Mouse (Mus musculus) hindbrain, embryonic 11.5 days (tissue): ENCODE results near the gene Pcyt1a. TPM values are rescaled to one million over a fixed set of nuclear protein-coding genes. Genes with fewer than 3 reads are reported as not detected.

Experiments
- ATAC-seq: fragments of 200-750 bp; cut with Nextera tagmentation; 2 replicates; pipeline ENCODE4 v1.8.0; 2017; ENCODE audit warnings: mild to moderate bottlenecking, moderate TSS enrichment, moderate library complexity; ENCODE audit not compliant: low FRiP score
- DNase-seq: peaks from one replicate; pipeline ENCODE4 v3.0.0-alpha.2; 2015; ENCODE audit warnings: low spot score
- H3K27ac ChIP-seq: fragments of 300-500 bp; sonication (generic); 2 replicates; pipeline ENCODE4 v1.5.1; 2014; ENCODE audit warnings: mild to moderate bottlenecking, low read depth, low read length
- H3K27me3 ChIP-seq: fragments of 300-500 bp; sonication (generic); 2 replicates; pipeline ENCODE4 v1.6.1; 2014; ENCODE audit warnings: mild to moderate bottlenecking, low read length, moderate library complexity, mixed read lengths; ENCODE audit not compliant: control insufficient read depth, insufficient read depth
- H3K36me3 ChIP-seq: fragments of 300-500 bp; sonication (generic); 2 replicates; pipeline ENCODE4 v1.6.1; 2014; ENCODE audit warnings: mild to moderate bottlenecking, low read length, moderate library complexity, mixed read lengths; ENCODE audit not compliant: control insufficient read depth, insufficient read depth
- H3K4me1 ChIP-seq: fragments of 300-500 bp; sonication (generic); replicated peaks from 2 replicates; pipeline ENCODE4 v1.6.1; 2014; ENCODE audit warnings: low read length, mixed read lengths; ENCODE audit not compliant: control insufficient read depth, insufficient read depth
- H3K4me2 ChIP-seq: fragments of 300-500 bp; sonication (generic); replicated peaks from 2 replicates; pipeline ENCODE4 v1.6.1; 2014; ENCODE audit warnings: mild to moderate bottlenecking, low read depth, low read length
- H3K4me3 ChIP-seq: fragments of 300-500 bp; sonication (generic); 2 replicates; pipeline ENCODE4 v1.5.1; 2014; ENCODE audit warnings: low read depth, low read length
- H3K9ac ChIP-seq: fragments of 300-500 bp; sonication (generic); 2 replicates; pipeline ENCODE4 v1.6.1; 2014; ENCODE audit warnings: low read depth, low read length
- H3K9me3 ChIP-seq: fragments of 300-500 bp; sonication (generic); 2 replicates; pipeline ENCODE4 v1.6.1; 2016; ENCODE audit warnings: low read length; ENCODE audit not compliant: control insufficient read depth
- WGBS: fragments of 180-500 bp; shearing (Covaris S2); extraction: QIAGEN DNeasy Blood & Tissue Kit; methylation state at CpG from one replicate; pipeline ENCODE4 v1.1.7; 2014; 5-methylcytosine and 5-hydroxymethylcytosine counted together
- polyA plus RNA-seq: library from polyadenylated mRNA; unstranded; fragments of >200 nt; fragmentation: Nextera tagmentation; extraction: Ambion mirVana; gene quantifications from 2 replicates; pipeline ENCODE4 v1.2.1, GENCODE M21; 2014

The Pcyt1a gene
- polyA plus RNA-seq, 1 experiment from 2014 or later = 41.8 TPM

- Histone ChIP-seq H3K27ac (no peak overlapping the region), H3K9me3 (no peaks in the 10 kb centered on the region), H3K27me3 (no peaks in the 10 kb centered on the region), H3K4me3 (no peak overlapping the region), H3K4me1 (no peaks in the 10 kb centered on the region), H3K36me3 (no peaks in the 10 kb centered on the region), H3K9ac (no peak overlapping the region), H3K4me2 (no peak overlapping the region)
- 78% methylated on average over 7 of the region's 7 CpGs for WGBS
- DNase-seq (no peak), ATAC-seq (no peak)
Observed at GRCm38 (mm10) chr16:32506868-32507267, 76.1 kb downstream of the Pcyt1a start.

DNA sequence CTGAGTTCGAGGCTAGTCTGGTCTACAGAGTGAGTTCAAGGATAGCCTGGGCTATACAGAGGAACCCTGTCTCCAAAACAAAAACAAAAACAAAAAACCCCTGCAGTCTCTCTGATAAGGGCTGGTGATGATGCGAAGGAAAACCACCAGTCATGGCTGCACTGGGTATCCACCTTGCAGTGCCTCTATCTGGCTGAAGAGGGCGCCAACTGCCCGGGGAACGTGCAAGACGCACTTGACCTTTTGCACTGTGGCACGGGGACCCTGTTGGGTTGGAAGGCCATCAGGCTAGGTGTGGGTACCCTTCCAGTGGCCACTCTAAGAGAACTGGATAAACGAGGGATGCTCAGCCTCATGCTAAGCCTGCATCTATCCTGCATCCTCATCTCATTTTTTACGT is 76.7 kb downstream of the Pcyt1a start:
- no peaks in the 10 kb centered on the region for H3K4me1 ChIP-seq
- no peak overlapping the region for H3K27ac ChIP-seq
- no peak overlapping the region for H3K9ac ChIP-seq
- no peaks in the 10 kb centered on the region for H3K27me3 ChIP-seq
- DNase-seq (peak; percentile 74), ATAC-seq (peak; percentile 27; the same call in 1 of the 2 replicates)
- H3K4me3 ChIP-seq = no peak overlapping the region
- H3K9me3 ChIP-seq = no peaks in the 10 kb centered on the region
- no peaks in the 10 kb centered on the region for H3K36me3 ChIP-seq
- H3K4me2 ChIP-seq = no peak overlapping the region
- 25% methylated on average over 9 of the region's 9 CpGs for WGBS

- H3K27ac ChIP-seq = no peak overlapping the region
- no peaks in the 10 kb centered on the region for H3K4me1 ChIP-seq
- H3K4me3 ChIP-seq = no peak overlapping the region
- DNase-seq (no peak), ATAC-seq (no peak)
- 87% methylated on average over 5 of the region's 5 CpGs for WGBS
- H3K36me3 ChIP-seq = no peaks in the 10 kb centered on the region
- no peak overlapping the region for H3K4me2 ChIP-seq
- no peaks in the 10 kb centered on the region for H3K27me3 ChIP-seq
- H3K9me3 ChIP-seq = no peaks in the 10 kb centered on the region
- H3K9ac ChIP-seq = no peak overlapping the region
Observed at GRCm38 (mm10) chr16:32508035-32508434, 77.3 kb downstream of the Pcyt1a start.

GRCm38 (mm10) chr16:32508506-32509065 is 77.9 kb downstream of the Pcyt1a start:
- no peaks in the 10 kb centered on the region for H3K4me1 ChIP-seq
- H3K36me3 ChIP-seq = no peaks in the 10 kb centered on the region
- H3K9me3 ChIP-seq = no peaks in the 10 kb centered on the region
- DNase-seq (no peak), ATAC-seq (no peak)
- H3K27ac ChIP-seq = no peak overlapping the region
- no peak overlapping the region for H3K4me2 ChIP-seq
- H3K27me3 ChIP-seq = no peaks in the 10 kb centered on the region
- no peak overlapping the region for H3K9ac ChIP-seq
- no peak overlapping the region for H3K4me3 ChIP-seq
- 50% methylated on average over 3 of the region's 3 CpGs for WGBS

- Histone ChIP-seq H3K9ac (no peak overlapping the region), H3K4me2 (no peak overlapping the region), H3K27me3 (no peaks in the 10 kb centered on the region), H3K27ac (no peak overlapping the region), H3K4me1 (no peaks in the 10 kb centered on the region), H3K9me3 (no peaks in the 10 kb centered on the region), H3K4me3 (no peak overlapping the region), H3K36me3 (no peaks in the 10 kb centered on the region)
- DNase-seq (no peak), ATAC-seq (peak; percentile 62; the same call in 1 of the 2 replicates)
- WGBS = 53% methylated on average over 9 of the region's 9 CpGs
Observed at GRCm38 (mm10) chr16:32509066-32509942, 78.6 kb downstream of the Pcyt1a start.

DNA sequence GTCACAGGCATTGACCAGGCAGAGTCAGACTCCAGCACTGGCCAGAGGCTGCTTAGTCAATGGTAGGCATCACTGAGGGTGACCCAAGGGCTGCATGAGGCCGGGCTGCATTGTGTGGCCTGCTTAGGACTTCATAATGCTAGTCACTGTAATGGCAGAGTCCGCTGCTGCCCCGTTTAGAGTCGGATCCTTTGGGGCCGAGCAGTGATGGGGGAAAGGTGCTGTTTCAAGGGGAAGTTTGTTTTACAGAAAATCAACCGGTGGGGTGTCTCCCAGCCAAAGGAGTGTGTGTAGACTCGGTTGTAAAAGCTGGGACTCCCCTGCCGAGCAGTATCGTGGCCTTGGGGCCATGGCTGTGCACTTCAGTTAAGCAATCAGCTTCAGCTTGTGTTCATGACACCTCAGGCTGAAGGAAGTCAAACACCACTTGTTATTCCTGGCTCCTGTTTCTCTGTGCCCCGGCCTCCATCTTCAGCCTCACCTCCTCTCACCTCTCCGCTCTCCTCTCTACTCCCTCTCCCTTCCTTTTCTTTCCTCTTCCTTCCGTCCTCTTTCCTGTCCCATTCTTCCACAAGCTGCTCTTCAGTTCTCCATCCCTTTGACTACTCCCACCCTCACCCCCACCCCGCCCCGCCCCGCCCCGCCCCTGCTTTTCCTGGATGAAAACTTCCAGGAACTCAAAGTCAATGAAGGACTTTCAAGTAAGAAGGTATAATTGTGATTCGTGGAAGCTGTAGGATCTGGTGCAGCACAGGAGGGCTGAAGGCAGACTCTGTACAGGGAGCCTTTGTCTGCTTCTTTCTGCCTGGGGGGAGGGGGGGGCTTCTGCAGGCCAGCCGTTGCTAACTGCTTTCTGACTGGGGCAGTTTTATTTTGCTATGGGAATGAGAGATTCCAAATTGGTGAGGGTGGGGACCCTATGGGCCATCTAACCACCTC is 79.9 kb downstream of the Pcyt1a start:
- DNase-seq (no peak), ATAC-seq (no peak)
- Histone ChIP-seq H3K9ac (0 out of 2 replicates have a peak overlapping the region, but pooled peaks have one; percentile 7), H3K4me1 (no peaks in the 10 kb centered on the region), H3K27ac (0 out of 2 replicates have a peak overlapping the region, but pooled peaks have one; percentile 36), H3K4me3 (no peak overlapping the region), H3K9me3 (no peaks in the 10 kb centered on the region), H3K27me3 (no peaks in the 10 kb centered on the region), H3K4me2 (no peak overlapping the region), H3K36me3 (no peaks in the 10 kb centered on the region)
- 70% methylated on average over 18 of the region's 18 CpGs for WGBS

DNA sequence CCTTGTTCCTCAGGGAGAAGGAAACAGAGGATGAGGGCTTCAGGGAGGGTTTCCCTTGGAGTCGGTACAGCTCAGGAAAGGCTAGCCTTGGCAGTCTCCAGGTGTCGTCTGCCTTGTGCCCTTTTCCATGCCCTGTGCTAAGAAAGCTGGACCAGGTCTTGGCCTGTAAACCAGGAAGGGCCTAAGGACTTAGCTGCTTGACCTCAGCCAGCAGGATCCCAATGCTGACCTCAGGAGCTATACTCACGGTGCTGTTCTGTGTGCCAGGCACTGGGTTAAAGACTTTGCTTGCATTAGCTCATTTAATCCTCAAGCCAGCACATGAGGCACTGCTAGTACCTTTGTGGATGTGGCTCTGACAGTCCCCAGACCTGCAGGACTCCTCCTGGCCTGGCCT is 80.6 kb downstream of the Pcyt1a start:
- 76% methylated on average over 3 of the region's 3 CpGs for WGBS
- Histone ChIP-seq H3K4me2 (no peak overlapping the region), H3K27me3 (no peaks in the 10 kb centered on the region), H3K36me3 (no peaks in the 10 kb centered on the region), H3K9ac (peak overlapping the region; percentile 7; the same call in 1 of the 2 replicates), H3K9me3 (no peaks in the 10 kb centered on the region), H3K4me3 (no peak overlapping the region), H3K4me1 (peaks cover 6% of the 10 kb centered on the region; the same call in 1 of the 2 replicates), H3K27ac (no peak overlapping the region)
- no peak for ATAC-seq
- no peak for DNase-seq

DNA sequence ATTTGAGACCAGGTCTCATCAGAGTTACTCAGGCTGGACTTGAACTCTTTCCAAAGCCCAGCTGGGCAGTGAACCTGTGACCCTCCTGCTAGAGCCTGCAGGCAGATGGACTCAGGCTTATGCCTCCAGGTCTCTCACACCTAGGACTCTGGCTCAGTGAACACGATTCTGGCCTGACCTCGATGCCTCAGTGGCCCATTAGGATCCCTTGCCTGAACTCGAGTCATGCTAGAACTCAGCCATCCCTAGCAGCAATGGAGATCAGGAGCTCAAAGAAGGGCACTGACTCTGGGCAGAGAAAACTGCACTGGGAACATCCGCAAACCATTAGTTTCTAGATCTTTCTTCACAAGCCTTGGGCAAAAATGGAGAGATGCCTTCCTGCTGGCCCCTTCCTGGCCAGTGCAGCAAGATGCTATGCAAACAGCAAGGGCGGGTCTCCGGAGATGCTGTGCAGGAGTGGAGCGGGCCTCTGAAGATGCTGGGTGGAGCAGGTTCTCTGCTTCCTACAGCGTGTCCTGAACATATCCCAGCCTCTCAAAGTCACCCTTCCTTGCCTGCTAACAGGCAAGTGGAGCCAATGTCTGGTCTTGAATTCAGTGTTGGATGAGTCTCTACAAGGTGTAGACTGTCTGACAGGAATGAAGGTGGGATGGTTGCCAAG is 81.2 kb downstream of the Pcyt1a start:
- Histone ChIP-seq H3K4me3 (no peak overlapping the region), H3K36me3 (no peaks in the 10 kb centered on the region), H3K4me1 (peaks cover 8% of the 10 kb centered on the region; the same call in 1 of the 2 replicates), H3K9ac (no peak overlapping the region; the same call in 1 of the 2 replicates), H3K27ac (no peak overlapping the region), H3K9me3 (no peaks in the 10 kb centered on the region), H3K27me3 (no peaks in the 10 kb centered on the region), H3K4me2 (no peak overlapping the region)
- DNase-seq (no peak), ATAC-seq (no peak)
- 94% methylated on average over 8 of the region's 8 CpGs for WGBS
